Mouse (Mus musculus): ENCODE data around the gene Snapc2.

Snapc2 gene

DNA sequence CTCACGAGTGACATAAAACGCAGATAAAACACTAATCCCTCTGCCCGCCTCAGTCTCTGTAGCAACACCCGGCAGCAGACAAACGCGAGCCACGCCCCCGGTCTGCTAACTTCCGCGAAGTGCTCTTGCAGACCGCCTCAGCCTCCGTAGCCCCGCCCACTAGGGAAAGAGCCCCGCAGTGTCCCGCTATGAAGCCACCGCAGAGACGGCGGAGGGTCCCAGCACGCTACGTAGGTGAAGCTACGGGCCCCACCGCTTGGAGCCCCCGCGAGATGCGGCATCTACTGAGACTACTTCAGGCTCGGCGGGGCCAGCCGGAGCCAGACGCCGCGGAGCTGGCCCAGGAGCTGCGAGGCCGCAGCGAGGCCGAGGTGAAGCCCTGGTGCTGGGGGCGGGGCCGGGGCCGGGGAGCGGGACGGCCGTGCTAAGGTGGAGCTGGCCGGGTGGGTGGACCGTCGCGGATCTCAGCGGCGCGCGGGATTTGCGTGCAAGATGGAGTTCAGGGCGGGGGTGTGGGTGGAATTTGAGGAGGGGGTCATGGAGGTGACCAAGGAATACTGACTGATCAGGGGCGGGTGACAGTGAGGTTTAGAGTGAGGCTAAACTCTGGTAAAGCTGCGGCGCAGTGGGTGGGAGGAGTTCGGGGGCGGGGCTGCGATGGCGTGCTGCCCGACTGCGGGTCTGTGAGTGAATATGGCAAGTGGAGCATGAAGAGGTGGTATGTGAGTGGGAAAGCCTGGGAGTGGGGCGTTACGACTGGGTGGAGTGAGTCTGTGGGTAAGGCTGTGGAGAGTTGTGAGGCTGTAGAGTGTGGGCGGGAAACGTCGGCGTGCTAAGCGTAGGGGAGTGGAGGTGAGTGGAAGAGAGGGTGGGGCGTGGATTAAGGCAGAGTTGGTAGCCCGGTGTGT is at the start of gene Snapc2:
Gene Snapc2, plus strand, starts transcription at position 147 of the 908 bp plus-strand sequence.
- in situ Hi-C loops (cut with MboI), result no loop called here

DNA sequence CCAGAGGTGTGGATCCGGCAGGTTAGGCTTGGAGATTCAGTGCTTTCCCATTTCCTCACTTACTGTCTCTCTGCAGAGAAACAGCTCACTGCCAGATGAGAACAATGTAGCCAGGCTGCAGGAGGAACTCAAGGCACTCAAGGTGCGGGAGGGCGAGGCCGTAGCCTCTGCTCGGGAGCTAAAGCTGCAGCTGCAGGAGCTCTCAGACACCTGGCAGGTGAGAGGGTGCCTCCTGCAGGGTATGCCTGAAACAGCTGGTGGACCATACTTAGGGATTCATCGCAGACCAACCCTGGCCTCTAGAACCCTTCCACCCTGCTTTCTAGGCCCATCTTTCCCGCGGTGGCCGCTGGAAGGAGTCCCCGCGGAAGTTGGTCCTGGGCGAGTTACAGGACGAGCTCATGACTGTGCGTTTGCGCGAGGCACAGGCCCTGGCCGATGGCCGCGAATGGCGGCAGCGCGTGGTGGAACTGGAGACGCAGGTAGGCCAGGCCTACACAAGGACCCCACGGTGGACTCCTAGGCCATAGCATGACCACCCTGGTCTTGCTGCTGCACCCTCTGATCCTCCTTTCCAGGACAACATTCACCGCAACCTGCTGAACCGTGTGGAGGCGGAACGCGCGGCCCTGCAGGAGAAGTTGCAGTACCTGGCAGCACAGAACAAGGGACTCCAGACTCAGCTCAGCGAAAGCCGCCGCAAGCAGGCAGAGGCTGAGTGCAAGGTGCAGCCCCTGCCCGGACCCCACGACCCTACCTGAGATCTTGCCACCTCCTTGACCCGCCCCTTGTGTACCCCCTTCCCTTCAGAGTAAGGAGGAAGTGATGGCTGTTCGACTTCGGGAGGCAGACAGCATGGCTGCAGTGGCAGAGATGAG is 47.4 kb upstream of the Snapc2 start:
- in situ Hi-C loops (cut with MboI), result no loop called here

DNA sequence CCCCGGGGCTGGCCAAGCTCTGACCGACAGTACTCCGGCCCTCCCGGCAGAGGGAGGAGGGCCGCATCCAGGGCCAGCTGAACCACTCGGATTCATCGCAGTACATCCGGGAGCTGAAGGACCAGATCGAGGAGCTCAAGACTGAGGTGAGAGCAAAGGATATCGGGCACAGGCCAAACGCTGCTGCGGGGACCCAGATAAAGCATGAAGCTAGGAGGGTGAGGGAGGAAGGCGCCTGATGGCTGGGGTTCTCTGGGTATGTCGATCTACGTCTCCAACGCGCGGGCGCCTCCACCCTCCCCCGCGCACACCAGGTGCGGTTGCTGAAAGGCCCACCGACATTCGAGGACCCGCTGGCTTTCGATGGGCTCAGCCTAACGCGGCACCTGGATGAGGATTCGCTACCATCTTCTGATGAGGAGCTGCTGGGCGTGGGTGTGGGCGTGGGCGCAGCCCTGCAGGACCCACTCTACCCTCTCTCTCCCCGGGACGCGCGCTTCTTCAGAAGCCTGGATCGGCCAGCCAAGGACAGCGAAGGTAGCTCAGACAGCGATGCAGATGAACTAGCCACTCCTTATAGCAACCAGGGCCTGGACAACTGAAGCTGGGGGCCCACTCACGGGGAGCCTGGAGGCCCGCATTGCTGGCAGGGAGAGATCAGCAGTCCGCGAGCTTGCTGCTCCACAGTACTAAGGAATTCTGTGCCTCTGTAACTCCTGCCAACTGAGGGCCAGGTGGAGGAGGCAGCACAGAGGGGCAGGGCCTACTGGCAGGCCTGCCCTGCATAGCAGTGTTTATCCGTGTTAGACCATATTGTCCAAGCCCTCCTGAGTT is 46.5 kb upstream of the Snapc2 start:
- in situ Hi-C loops (cut with MboI), result no loop called here

DNA sequence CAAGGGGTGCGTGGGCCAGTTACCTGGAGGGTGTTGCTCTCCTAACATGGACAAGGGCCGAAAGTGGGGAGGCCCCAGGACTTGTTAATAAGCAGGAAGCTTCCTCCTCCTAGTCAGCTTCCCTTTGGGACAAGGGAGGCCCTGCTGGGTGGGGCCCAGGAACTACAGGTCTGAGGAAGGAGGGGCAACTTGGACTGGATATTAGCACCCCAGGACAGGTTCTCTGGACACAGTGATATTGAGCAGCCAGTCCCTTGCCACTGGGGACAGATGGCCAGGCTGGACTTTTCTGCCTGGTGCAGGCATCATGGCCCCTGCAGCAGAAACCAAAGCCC is 45.9 kb upstream of the Snapc2 start:
- in situ Hi-C loops (cut with MboI), result no loop called here

DNA sequence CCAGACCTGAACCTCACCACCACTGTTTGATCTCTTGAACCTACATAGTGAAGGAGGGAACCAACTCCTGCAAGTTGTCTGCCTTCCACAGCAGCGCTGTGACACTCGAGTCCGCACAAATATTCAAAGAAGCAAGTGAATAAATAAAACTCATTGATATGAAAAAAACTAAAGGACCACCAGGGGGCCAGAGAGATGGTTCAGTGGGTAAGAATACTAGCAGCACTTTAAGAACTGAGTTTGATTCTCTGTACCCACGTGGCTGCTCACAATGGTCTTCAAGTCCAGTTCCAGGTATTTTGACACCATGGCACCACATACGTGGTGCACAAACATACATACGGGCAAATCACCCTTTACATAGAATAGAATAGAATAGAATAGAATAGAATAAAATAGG is 41.8 kb upstream of the Snapc2 start:
- in situ Hi-C loops (cut with MboI), result no loop called here

DNA sequence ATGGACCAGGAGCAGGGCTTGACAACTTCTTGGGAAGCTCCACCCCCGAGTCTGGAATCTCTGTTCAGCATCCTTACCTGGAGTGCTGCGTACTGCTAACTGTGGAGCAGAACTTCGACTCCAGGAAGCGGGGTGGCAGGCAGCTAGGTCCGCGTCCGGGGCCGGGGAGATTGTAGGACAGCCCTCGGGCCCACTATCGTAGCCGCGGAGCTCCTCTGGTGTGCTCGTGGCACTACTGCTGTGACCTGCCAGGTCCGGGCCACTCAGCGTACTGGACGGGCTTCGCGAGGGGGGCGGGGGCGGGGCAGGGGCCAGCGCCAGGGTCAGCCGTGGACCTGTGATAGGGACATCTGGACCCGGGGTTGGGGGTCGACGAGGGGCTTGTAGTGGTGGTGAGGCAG is 40.1 kb upstream of the Snapc2 start:
- in situ Hi-C loops (cut with MboI), result no loop called here

DNA sequence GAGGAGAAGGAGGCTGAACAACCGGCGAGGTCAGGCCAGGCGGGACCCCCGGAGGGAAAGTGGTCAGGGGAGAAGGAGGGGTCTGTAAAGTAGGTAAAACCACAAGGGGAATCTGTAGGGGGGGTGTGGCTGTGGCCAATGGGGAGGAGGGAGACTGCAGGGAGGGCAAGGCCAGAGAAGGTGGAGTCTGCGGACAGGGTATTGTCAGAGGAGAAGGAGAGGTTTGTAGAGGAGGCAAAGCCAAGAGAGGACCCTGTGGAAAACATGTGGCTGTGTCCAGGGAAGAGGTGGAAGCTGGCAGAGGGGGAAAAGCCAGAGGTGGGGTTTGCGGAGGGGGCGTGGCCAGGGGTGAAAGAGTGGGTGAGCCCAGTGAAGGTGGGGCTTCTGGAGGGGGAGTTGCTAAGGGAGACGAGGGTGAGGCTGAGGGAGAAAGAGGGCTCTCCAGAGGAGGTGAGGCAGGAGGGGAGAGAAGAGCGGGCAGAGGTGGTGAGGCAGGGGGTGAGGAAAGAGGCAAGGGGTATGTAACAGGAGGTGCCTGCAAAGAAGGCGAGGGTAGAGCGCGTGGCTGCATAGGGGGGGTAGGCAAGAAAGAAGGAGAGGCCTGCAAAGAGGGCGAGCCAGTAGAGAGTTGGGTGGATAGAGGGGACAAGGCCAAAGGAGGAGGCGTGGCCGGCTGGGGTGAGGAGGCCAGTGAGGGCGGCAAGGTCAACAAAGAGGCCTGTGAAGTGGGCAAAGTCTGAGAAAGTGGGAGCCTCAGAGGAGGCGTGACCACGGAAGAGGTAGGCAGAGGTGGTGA is 39.5 kb upstream of the Snapc2 start:
- in situ Hi-C loops (cut with MboI), result no loop called here

DNA sequence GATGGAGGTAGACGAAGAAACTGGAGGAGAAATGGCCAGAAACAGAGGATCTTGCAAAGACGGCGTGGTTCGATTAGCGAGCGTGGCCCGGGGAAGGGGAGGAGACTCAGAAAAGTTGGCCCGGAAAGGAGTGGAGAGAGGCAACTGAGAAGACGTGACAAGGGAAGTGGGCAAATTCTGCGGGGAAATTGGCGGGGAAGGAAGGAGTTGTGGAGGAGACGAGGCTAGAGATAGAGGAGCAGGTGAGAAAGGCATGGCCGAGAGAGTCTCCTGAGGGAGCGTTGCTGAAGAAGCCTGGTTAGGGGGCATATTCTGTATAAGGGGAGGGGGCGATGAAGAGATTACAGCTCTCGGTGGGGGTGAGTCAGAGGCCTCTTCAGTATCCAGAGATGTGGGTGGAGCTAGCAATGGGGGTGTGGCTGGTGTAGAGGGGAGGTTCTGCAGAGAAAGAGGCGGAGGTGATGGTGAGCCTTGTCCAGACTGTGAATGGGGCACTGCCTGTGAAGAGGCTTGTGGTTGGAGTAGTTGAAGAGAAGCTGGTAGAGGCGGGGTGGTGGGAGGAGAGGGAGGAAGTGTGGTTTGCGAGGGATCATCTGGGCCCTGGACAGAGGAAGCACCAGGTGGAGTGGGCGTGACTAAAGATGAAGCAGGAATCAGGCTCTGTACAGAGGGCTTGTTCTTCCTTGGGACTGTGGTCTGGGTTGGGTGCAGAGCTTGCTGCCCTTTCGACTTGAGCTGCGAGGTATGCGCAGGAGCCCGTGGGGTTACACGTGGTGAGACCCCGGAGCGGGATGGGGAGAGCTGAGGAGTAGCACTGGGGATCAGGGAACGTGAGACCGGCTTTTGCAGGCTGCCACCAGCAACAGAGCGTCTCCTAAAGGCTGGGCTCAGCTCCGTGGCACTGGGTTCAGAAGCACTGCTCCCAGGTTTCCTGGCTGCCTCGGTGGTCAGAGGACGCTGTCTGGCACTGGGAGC is 38.6 kb upstream of the Snapc2 start:
- in situ Hi-C loops (cut with MboI), result no loop called here

DNA sequence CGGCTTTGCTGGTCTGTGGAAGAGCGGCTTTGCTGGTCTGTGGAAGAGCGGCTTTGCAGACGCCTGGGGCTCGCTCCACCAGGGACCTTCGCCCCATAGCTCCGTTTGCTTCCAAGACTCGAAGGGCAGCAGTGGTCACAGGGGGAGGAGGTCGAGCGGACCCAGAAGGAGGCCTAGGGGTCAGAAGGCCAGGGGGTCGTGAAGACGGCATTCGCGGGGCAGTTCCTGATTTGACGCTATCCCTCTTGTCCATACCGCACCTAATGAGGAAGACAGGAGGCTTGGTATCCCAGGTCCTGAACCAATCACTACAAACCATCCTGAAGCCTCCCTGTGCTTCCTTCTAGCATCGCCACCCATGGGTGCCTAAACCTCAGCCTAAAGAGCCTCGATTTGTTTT is 36.6 kb upstream of the Snapc2 start:
- in situ Hi-C loops (cut with MboI), result no loop called here

DNA sequence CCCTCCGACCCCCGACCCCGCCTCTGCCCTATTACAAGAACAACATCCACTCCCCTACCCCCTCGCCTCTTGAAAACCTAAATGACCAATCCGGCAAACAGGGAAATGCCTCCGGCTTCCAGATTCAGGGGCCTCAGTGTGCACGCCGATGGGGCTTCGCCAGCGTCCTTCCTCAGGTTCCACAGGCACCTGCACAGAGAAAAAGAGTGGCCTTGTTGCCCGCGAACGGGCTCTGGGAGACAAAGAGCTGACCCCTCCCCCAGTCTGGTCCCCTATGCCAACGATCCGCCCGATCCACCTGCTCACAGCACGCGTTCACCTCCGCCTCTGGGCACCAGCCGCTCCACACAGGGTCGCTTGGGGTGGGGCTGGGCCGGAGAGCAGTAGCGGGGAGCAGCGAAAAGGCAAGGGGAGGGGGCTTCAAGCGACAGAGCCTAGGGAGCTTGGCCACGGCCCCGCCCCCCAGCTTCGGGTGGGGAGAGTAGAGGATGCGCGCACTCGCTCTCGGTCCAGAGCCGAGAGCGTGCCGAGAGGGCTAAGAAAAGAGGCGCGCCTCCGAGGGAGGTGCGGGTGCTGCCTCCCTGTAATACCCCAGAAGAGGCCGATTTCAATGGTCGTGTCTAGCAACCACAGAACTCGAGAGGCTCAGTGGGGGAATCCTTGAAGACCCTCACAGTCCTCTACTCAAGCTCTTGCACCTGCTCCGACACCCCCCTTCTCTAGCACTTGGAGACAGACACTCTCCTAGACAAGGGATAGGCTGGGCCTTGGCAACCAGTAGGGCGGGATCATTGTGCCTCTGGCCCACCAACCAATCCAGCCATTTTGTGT is 35.9 kb upstream of the Snapc2 start, which contains the start of gene Prr36:
Gene Prr36, minus strand, starts transcription at position 669 of the 831 bp plus-strand sequence.
- in situ Hi-C loops (cut with MboI), result no loop called here

DNA sequence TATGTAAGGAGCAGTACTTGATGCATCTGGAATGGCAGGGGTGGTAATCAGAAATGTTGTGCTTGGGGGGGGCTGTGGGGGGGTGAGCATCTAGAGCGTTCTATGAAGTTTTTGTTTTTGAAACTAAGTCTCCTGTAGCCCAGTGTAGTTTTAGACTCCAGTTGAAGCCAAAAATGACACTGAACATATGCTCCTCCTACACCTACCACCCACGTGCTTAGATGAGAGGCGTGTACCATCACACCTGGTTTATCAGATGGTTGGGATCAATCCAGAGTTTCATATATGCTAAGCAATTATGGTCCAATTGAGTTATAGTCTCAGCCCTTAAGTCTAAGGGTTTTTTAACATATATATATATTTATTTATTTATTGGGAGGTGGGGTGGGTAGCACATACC is 33.3 kb upstream of the Snapc2 start:
- in situ Hi-C loops (cut with MboI), result no loop called here

DNA sequence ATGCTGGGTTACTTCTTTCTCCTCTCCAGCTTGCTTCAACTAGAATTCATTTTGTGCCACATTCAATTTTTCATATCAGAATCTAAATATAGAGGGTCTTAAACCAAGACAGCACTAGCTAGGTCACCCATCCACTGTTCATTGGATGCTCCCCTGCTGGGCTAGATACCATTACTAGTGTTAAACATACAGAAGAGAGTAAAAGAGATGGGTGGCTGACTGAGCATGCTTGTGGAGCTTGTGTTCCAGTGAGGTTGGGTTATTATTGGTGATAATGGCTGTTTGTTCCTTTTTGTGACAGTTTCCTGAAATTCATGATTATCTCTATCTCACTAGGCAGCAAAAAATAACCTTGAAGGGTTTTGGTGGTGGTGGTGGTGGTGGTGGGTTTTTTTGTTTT is 30.8 kb upstream of the Snapc2 start:
- in situ Hi-C loops (cut with MboI), result no loop called here

DNA sequence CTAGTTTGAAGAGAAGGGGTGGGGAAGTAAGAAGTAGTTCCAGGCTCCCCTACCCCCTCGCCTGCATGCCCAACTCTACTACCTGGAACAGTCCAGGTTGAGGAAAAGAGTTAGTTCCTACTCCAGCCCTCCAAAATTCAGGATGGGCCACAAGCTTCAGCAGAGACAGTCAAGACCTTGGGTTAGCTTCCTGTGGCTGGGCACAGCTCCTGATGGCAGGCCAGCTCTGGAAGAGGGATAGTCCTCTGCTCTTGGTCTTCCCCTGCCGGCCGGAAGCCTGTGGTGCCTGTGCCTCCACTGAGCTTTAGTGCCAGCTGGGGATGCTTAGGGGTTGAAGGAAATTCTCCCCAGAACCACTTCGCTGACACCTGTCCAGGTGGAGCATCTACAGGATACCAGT is 26.6 kb upstream of the Snapc2 start:
- in situ Hi-C loops (cut with MboI), result no loop called here

DNA sequence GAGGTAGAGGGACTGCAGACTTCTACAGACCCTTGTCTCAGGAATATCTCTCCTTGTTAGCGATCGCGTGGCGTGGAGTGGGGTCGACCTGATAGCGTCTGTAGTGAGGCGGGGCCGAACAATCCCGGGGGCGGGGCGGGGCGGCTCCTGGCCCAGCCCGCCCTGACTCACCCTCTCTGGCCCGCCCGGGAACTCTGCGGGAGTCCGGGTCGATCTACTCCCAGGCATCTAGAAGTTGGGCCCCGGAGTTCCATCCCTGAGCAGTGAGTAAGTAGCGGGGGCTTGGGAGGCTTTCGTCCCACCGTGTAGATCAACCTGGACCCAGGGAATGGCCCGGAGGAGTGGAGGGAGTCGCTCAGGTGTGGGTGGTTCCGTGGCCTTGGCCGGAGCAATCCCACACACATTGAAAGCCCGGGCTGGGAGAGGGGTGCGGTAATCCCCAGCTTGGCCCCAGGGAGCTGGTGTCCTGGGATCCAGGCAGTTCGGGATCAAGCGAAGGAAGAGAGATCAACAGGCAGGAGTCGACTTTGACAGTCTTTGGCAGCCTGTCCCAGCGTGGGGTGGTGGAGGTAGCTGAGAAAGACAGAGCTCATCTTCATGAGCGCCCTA is 26.0 kb upstream of the Snapc2 start, which contains the start of gene Lrrc8e:
Gene Lrrc8e, plus strand, starts transcription at position 89 of the 609 bp plus-strand sequence.
- in situ Hi-C loops (cut with MboI), result no loop called here

DNA sequence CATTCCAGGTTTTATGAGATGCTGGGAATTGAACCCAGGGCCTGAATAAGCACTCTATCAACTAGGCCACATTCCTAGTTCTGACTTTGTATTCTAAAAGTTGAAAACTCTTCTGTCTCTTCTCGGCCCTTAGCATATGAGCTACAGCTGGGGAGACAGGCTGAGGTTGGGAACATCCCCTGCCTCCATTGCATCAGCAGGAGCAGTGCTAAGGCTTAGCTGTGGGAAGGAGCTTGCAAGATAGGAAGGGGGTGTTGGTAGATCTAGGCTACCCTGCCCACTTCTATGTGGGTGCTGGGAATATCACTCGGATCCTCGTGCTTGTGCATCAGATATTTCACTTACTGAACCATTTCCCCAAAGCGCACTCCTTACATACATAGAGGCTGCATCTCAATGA is 25.0 kb upstream of the Snapc2 start:
- in situ Hi-C loops (cut with MboI), result no loop called here

DNA sequence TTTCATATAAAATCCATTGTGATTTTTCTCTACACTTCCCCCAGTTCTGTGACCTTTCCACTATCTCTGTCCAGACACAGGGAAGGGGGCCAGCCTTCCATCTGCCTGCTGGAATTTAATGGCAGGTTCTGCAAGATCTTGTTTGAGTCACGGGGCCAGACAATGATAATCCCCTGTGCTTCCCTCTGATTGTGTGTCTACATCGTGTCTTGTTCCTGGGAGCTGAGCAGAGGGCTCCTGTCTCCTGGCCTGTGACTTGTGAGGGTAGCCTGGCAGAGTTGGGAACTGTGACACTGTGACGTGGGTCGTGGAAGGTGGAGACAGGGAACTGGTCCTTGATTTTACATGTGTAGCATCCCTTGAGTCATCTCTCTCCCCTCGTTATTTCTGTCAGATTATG is 23.1 kb upstream of the Snapc2 start:
- in situ Hi-C loops (cut with MboI), result no loop called here

DNA sequence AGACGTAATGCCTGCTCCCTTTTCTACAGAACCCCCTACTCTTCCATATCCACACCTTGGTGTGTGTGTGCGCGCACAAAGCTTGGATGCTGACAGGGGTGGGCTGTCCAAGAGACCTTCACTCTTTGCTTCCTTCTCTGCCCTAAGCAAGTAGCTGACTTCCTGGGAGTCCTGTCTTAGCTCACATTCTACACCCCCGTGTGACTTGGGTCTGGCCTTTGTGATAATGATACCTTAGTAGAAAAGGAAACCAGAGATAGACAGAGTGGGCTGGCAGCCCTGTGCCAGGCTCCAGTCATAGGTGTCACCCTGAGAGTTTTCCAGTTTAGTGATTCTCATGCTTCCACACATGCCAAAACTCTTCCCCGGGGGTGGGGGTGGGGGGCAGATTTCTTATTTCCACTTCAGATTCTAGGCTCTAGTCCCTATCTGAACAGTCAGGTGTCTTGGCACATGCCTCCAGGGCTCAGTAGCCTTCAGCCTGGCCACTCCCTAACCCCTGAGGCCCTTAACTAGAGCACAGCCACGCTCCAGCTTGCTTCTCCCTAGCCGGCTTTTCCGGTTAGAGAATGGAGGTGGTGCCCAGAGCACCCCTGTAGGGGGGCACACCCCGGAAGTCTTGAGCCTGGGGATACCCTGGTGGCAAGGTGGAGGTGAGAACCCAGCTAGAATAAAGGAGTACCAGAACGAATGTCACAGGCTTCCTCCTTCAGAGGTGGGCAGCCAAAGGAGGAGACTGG is 22.1 kb upstream of the Snapc2 start:
- in situ Hi-C loops (cut with MboI), result no loop called here
